Mouse (Mus musculus): Measurements from ENCODE around the gene Epha1. TPM values are rescaled to one million over a fixed set of nuclear protein-coding genes. Genes with fewer than 3 reads are reported as not detected.

Gene Epha1
- total RNA-seq, 2 experiments from 2014 or later, result 2.8 to 8.6 TPM

DNA sequence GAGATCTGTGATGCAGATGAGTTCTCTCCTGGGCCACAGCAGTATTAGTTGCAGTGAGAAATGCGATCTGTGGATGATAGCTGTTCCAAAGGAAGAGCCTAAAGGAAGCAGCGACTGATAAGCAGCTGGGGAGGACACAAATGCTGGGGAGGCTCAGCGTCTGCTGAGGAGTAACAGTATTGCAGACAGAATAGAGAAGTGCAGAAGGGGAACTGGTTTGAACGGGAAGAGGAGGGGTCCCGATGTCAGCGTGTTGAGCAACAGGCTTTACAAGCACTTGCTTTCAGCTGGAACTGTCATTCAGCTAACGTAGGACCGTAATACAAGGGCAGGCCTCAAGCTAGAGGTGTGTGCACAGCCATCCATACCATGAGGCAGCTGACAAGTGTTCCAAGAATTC lies 19.9 kb downstream of the Epha1 start:
- DNase-seq, result no peak

DNA sequence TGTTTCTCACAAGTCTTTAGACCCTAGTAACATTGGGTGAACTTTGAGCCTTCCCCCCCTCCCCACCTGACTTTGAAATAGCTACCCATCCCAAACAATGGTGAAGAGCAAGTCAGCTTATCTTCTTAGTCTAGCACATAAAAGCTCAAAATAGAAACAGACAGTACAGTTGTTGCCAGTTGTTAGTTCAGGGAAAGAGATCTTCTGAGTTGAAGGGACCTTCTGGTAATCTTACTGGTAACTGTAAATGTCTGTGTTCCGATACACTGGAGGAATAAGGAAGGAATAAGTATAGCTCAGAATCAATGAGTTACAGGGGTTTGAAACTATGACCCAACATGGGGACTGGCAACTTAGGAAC lies 20.6 kb downstream of the Epha1 start:
- DNase-seq, result no peak

DNA sequence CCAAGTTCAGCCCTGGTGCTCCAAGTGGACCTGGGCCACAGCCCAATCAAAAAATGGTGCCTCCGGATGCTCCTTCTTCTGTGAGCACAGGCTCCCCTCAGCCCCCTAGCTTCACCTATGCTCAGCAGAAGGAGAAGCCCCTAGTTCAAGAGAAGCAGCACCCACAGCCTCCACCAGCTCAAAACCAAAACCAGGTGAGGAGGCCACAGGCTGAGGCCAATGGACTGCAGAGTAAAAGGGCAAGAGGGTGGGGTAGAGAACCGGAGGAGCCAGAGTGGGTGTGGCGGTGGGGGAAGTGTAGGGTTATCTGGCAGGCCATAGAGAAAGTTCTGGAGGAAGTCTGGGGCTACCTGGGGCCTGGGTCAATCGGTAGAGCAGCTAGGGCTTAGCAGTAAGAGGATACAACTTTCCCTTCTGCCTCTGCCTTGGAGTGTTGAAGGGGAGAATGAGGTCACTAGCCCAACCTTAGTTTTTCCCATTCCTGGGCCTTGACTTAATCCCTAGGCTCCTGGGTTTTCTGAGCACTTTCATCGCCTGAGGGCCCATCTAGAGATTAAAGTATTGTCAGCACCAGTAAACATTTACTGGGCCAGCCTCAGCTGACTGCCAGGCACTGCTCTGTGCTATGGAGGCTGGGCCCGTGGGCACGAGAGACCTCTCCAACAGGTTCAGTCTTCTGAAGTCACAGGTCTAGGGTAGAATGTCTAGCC lies 21.1 kb downstream of the Epha1 start:
- no peak for DNase-seq

DNA sequence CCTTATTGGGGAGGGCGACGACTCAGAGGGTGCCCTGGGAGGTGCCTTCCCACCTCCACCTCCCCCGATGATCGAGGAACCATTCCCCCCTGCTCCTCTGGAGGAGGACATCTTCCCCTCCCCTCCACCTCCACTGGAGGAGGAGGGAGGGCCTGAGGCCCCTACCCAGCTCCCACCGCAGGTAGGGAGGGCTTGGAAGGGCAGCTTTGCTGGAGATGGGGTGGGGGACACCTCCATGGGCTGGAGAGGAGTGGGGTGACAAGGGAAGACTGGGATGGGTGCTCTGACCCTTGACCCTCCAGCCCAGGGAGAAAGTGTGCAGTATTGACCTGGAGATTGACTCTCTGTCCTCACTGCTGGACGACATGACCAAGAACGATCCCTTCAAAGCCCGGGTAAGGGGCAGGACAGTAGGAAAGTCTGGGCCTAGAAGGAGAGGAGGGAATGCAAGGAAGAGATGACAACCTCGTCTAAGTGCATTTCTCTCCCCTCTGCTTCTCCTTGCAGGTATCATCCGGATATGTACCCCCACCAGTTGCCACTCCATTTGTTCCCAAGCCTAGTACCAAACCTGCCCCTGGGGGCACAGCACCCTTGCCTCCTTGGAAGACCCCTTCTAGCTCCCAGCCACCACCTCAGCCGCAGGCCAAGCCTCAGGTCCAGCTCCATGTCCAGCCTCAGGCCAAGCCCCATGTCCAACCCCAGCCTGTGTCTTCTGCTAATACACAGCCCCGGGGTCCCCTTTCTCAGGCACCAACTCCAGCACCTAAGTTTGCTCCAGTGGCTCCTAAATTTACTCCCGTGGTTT lies 21.9 kb downstream of the Epha1 start:
- DNase-seq, result no peak

DNA sequence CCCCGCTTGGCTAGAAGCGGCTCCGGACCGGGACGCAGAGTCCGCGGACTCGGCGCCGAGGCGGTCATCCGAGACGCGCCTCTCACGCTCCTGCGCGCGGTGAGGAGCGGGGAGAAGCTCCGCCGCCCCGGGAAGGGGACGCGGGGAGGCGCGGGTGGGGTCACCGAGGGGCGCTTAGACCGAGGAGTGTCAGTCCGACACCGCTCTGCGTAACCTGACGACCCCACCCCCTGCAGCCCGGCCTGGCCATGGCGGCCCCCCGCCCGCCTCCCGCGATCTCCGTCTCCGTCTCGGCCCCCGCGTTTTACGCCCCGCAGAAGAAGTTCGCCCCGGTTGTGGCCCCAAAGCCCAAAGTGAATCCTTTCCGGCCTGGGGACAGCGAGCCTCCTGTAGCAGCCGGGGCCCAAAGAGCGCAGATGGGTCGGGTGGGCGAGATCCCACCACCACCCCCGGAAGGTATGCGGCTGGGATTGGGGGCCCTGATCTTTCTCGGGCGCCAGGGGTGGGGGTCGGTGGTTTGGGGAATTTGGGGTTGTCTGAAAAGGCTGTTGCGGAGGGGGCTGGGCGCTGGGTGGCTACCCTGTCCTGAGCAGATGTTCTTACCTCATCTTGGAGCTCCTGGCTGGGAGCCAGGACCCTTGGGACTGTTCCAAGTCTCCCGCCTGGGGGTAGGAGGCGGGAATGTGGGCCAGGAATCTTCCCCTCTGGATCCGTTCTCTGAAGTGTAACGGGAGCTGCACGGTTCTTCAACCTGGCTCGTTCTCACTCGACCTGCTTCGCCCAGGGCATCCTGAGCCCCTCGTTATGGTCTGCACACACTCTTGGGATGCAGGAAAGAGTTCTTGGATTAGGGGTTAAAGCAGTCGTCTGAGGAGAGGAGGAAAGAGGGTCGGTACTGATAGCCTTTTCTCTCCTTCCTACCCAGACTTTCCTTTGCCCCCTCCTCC lies 22.8 kb downstream of the Epha1 start:
- peak; percentile 91 for DNase-seq

DNA sequence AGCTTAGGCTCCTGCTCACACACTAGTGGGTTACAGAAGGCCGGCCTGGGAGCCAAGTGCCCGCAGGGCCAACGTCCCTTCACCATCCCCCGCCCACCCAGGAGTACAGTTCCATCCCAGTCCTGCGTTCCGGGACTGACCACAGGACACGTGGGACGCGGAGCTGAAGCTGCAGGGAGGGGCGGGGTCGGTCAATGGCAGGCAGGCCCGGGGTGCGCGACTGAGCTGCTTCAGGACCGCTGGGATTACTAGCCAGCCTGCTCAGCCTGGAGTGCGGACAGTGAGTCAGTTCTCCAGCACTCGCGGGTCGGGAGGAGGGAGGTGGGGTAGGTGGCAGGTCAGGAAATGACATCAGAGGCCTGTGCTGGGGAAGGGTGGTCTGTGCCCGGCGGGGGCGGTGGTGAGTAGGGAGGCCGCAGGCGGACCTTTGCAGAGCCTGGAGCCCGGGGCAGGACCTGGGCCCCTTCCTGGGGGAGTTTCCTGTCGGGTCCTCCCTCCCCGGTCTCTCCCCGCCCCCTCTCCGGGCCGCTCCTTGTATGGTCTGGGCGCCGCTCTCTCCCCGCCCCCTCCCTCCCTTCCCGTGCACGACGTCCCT lies 23.5 kb downstream of the Epha1 start, which contains the start of gene Zyx:
Gene Zyx (plus strand): TSS at position 205 of the 595 bp plus-strand sequence.
- DNase-seq, result peak; percentile 95

DNA sequence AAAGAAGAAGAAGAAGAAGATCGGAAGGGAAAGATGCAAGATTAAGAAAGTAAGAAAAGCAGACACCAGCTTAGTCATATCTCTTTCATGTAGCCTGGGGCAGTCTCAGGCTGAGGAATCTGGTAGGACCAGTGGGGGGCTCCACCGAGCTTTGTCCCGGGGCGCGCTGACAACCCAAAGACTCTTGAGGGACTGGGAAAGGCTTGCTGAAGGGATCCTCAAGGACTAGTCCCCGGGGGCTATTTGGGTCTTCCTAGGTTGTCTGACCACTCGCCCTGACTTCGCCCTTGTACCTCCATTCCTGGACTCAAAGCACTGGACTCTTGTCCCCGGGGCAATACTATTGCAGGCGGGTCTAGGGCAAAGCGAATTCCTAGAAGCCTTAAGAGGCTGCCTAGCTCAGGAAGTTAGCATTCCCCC lies 24.1 kb downstream of the Epha1 start:
- DNase-seq, result peak; percentile 88

DNA sequence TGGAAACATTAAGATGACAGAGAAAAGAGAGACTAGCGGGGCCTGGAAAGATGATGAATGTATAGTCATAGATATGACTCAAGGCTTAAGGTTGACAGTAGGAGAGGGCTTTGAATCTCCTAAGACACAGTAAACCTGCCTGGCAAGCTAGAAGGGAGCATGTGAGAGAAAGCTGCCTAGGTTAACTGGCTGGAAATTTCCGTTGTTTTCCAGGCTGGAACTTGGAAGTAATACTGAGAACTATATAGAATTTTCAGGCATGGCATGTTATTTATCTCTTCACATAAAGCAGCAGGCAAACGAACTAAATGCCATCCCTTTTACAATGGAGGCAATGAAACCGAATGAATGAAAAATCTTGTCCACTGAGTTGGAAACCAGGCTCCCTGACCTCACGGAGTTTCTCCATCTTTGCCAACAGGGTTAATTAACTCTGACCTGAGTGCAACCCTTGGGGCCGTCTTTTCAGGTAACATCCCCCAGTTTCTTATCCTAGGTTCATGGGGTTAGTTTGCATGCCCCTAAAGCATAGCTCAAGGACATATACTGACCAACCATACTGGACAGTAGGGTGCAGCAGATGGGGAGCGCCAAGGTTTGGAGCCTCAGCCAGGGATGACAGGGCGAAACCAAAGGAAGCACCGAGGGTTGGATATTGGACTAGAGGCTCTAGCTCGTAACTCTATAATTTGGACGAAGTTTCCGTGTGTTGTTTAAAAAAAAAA lies 24.6 kb downstream of the Epha1 start:
- DNase-seq, result no peak

DNA sequence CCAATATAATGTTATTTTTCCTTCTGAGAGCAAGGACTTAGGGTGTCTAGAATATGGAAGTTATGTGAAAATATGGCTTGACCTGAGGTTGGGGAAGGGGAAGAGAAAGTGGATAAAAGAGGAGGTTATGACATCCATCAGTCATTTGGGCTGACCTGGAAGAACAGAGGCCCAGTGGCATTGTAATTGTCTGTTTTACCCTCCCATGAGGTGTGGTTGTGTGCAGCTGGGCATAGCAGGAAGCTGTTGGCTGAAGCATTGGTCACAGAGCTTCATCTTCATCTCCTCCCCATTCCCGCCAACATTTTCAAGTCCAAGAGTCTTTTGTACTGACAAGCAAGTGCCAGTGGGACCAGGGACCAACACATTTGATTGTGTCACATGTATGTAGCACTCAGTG lies 28.8 kb downstream of the Epha1 start:
- no peak for DNase-seq

DNA sequence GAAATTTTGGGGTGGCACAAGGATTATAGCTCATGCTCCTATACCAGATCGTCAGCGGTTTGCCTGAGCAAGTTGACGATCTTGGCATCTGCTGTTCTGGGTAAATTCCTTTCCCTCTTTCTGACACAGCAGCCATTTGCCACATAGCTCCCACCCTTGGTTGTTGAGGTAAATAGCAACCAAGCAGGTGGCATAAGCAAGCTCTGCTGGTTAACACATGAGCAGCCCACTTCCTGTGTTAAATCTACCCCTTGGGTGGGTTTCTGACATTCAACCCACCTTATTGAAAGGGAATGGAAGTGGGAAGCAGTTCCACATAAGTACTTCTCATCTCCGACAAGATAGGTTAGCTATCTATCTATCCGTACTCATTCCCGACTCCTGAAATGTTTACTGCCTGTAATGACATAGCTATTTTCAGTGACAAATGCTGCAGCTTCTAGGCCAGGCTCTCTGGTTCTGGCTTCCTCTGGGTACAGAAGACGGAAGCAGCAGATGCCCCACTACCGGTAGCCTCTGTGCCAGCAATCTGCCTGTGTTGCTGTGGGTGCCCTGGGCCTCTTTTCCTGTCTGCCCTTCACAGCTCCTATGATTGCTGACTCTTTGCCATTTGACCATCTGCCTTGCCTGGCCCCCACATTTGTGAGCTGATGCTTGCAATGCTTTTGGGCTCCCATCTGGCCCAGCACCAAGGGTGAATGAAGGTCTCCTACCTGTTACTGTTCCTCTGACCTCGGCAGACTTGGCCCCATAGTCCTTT lies 29.5 kb downstream of the Epha1 start:
- DNase-seq, result no peak

DNA sequence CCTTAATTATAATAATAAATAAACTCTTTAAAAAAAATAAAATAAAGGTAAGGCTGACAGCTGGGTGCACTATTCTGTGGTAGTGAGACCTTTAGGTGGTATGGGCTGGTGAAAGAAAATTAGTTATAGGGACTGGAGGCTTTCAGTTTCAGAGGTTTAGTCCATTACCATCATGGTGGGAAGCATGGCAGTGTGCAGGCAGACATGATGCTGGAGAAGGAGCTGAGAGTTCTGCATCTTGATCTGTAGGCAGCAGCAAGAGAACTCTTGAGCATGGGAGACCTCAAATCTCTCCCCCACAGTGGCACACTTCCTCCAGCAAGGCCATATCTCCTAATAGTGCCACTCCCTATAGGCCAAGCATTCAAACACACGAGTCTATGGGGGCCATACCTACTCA lies 30.9 kb downstream of the Epha1 start:
- DNase-seq, result no peak

DNA sequence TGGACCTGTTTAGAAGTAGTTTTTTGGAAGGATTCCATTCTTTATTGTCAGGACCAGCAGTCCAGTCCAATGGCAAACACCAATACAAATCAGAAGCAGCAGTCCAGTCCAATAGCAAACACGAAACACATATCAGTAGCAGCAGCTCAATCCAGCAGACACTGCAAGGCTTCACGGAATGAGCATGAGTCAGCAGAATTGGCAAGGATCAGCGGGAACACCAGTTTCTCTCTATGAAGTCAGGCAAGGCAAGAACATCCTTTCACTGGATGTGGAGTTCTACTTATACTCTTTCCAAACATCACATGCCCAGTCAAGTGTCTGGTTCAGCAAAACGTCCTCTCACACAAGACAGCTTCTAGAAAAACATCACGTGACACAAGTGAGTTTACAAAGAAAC lies 33.1 kb downstream of the Epha1 start:
- no peak for DNase-seq

DNA sequence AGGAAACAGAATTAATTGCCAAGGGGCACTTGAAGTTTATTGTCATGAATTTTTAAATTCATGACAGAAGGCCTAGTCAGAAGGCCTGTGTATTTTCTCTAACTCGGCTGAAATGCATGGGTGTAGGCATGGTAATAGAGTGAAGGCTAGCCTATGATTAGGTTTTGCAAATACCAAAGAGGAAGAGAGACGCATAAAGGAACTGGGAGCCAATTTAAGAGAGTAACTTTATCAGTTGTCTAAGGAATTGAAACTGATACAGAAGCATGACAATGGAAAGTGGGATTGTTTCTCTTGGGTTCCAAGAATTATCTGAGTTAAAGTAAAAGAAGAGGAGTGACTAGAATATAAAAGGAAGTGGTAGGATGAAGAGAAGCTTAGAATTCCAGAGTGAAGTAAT lies 33.9 kb downstream of the Epha1 start:
- DNase-seq, result no peak

DNA sequence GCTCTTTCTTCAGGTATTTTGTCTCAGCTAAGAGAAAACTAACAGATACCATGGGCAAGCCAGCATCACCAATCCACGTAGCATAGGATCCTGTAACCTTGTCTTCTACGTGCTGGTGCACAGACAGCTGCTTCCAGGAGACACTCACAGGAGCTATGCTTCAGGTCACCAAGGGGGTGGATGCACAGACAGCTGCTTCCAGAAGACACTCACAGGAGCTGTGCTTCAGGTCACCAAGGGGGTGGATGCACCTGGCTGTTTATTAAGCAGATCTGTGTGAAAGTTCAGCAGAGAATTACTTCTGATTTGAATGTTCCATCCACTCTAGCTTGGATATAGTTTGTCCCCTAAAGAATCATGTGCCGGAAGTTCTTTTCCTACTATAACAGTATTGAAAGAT lies 42.1 kb downstream of the Epha1 start:
- DNase-seq, result no peak

DNA sequence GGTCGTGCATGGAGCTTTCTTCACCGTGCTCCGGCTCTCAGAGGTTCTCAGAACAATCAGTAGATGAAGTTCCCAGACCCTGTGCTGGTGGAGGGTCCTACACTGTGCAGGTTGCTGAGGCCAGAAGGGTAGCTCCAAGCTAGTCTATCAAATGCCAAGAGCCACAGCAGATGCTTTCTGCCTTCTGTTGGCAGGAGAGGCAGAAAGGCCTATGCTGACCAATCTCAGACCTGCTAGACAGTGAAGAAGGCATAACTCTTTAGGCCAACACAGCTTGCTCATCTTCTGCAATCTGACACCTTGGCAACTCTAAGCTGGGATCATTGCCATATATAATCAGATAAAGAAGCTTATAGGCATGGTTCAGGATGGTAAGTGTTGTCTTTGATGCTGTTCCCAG lies 42.9 kb downstream of the Epha1 start:
- no peak for DNase-seq

DNA sequence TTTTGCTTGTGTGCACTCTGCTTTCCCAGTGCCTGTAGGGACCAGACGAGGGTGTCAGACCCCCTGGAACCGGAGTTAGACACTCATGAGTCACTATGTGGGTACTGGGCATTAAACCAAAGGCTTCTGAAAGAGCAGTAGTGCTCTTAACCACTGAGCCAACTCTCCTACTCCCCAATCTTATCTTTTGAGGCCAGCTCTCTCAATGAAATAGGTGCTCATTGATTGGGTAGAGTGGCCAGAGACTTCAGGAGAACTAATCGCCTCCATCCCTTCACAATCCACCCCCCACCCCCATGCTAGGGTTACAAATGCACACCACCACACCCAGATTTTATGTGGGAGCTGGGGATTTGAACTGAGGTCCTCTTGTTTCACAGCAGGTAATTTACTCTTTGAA lies 44.3 kb downstream of the Epha1 start:
- DNase-seq, result no peak

DNA sequence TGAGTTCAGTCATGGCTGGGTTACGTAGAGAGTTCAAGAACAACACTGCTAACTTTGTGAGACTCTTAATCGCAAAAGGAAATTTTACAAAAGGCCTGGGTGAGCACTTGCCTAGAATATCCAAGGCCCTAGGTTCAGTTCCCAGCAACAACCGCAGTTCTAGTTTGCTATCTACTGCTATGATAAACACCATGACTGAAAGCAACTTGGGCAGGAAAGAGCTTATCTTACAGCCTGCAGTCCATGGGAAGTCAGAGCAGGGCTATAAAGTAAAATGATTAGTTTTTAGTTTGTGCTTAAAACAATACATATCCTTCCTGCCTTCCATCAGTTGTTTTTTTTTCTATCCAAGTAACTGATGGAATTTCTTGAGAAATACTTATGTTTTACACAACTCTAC lies 46.6 kb downstream of the Epha1 start:
- no peak for DNase-seq

DNA sequence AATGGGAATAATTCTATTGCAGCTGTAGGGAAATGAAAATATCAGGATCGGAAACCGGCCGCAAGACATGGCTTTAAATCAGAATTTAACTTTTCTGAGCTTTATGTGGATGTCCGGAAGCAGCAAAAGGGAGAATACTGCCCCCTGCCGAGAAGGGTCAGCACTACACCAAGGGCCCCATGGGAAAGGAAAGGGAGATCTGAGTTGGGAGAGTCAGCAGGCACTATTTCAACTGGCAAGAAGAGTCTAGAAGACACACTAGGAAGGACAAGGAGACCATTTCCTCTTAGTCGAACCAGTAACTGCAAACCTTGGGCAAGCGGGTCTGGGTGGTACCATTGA lies 47.8 kb downstream of the Epha1 start:
- DNase-seq, result peak; percentile 87

DNA sequence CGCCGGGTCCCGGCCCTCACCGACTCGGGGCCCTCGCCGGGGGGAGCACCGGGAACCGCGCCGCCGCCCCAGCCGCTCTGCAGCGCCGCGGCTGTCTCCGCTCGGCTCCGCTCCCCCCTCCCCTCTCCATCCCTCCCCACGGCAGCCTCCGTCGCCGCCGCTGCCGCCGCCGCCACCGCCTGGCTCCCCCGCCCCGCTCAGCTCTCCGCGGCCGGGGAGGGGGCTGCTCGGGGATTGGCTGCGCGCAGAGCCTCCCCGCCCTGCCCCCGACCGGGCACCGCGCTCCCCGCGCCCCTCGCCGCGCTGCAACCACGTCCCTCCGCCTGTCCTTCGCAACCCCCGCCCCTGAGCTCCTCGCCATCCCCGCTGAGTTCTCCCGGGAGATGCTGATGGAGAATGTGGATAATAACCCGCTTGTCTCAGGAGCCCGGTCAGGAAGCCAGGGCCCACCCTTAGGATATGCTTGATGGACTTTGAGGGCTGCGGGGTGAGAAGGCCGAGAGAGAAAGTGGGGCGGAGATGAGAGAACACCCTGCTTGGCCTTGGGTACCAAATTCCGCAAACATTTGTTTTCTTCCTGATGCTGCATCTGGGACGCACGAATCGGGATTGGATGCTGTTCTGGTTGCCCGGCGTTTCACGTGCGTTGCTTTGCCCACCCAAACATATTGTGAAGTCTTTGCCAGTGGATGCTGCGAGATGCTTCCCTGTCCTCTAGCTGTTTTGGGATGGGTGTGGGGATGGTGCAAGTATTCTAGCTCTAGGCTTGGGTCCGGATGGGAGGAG lies 48.4 kb downstream of the Epha1 start, which contains the start of gene Fam131b:
Gene Fam131b (minus strand): TSS at position 162 of the 786 bp plus-strand sequence.
- peak; percentile 20 for DNase-seq

DNA sequence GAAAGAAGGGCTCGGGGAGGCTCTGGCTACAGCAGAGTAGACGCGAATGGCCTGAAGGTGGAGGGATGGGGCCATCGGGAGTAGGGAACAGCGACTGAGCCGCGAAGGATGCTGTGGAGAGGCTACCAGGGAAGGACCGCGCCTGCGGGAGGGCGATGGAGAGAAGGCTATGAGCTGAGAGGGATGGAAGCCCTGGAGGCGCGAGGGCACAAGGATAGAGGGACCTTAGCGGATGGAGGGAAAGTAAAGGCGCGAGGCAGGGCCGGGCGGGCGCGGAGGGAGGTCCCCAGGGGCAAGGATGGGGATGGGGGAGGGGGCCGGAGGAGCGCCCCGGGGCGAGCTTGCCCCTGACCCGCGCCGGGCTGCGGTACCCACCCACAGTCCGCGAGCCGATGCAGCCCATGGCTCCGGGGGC lies 49.0 kb downstream of the Epha1 start:
- peak; percentile 12 for DNase-seq
